Mouse (Mus musculus): ENCODE measurements around the gene Asb4. TPM values are rescaled to one million over a fixed set of nuclear protein-coding genes. Genes with fewer than 3 reads are reported as not detected.

Asb4 gene
- polyA plus RNA-seq, 1 experiment from 2014 or later, result 17.6 TPM

GRCm38 (mm10) chr6:5379781-5380623 is 3.2 kb upstream of the Asb4 start:
- Histone ChIP-seq H3K27me3 (no peaks in the 10 kb centered on the region), H3K9me3 (no peaks in the 10 kb centered on the region), H3K4me3 (replicated peaks) (peak overlapping the region; percentile 21), H3K27ac (peak overlapping the region; percentile 91), H3K36me3 (no peaks in the 10 kb centered on the region), H3K9ac (replicated peaks) (peak overlapping the region; percentile 40), H3K4me1 (replicated peaks) (peaks cover 55% of the 10 kb centered on the region), H3K4me2 (replicated peaks) (peak overlapping the region; percentile 50)
- WGBS, result 6% methylated on average over 22 of the region's 22 CpGs
- peak; percentile 61 for ATAC-seq

- Histone ChIP-seq H3K4me1 (replicated peaks) (peaks cover 59% of the 10 kb centered on the region), H3K4me3 (replicated peaks) (peak overlapping the region; percentile 21; the same call in 1 of the 2 replicates), H3K27me3 (no peaks in the 10 kb centered on the region), H3K9ac (replicated peaks) (peak overlapping the region; percentile 40), H3K4me2 (replicated peaks) (peak overlapping the region; percentile 50), H3K9me3 (no peaks in the 10 kb centered on the region), H3K27ac (peak overlapping the region; percentile 91), H3K36me3 (no peaks in the 10 kb centered on the region)
- peak; percentile 80 for ATAC-seq
- under 1% methylated on average over 9 of the region's 9 CpGs for WGBS
Observed at GRCm38 (mm10) chr6:5380624-5381252, 2.4 kb upstream of the Asb4 start.

GRCm38 (mm10) chr6:5381918-5382582 is 1.1 kb upstream of the Asb4 start:
- H3K4me2 ChIP-seq (replicated peaks), result no peak overlapping the region
- H3K4me3 ChIP-seq (replicated peaks), result no peak overlapping the region
- peaks cover 59% of the 10 kb centered on the region for H3K4me1 ChIP-seq (replicated peaks)
- ATAC-seq, result no peak
- H3K9ac ChIP-seq (replicated peaks), result 0 out of 2 replicates have a peak overlapping the region, but pooled peaks have one; percentile 8
- no peaks in the 10 kb centered on the region for H3K9me3 ChIP-seq
- no peaks in the 10 kb centered on the region for H3K36me3 ChIP-seq
- 34% methylated on average over 13 of the region's 13 CpGs for WGBS
- H3K27me3 ChIP-seq, result no peaks in the 10 kb centered on the region
- H3K27ac ChIP-seq, result peak overlapping the region; percentile 91

- peaks cover 59% of the 10 kb centered on the region for H3K4me1 ChIP-seq (replicated peaks)
- WGBS, result under 1% methylated on average over 16 of the region's 16 CpGs
Observed at GRCm38 (mm10) chr6:5382583-5383215, 487 bp upstream of the Asb4 start.

GRCm38 (mm10) chr6:5384178-5384490 is 948 bp downstream of the Asb4 start:
- Histone ChIP-seq H3K4me2 (replicated peaks) (peak overlapping the region; percentile 45), H3K36me3 (no peaks in the 10 kb centered on the region), H3K9me3 (no peaks in the 10 kb centered on the region), H3K4me3 (replicated peaks) (peak overlapping the region; percentile 20), H3K27ac (peak overlapping the region; percentile 91), H3K4me1 (replicated peaks) (peaks cover 57% of the 10 kb centered on the region), H3K27me3 (peaks cover 3% of the 10 kb centered on the region; the same call in 1 of the 2 replicates), H3K9ac (replicated peaks) (peak overlapping the region; percentile 61; the same call in 1 of the 2 replicates)
- WGBS, result under 1% methylated on average over 11 of the region's 11 CpGs
- no peak for ATAC-seq

More at GRCm38 (mm10) chr6:5382583-5383215, 487 bp upstream of the Asb4 start:
- Histone ChIP-seq H3K36me3 (no peaks in the 10 kb centered on the region), H3K27me3 (0 out of 2 replicates have a peak, but pooled peaks cover under 1% of the 10 kb centered on the region), H3K9ac (replicated peaks) (peak overlapping the region; percentile 61), H3K27ac (peak overlapping the region; percentile 91), H3K4me2 (replicated peaks) (peak overlapping the region; percentile 45), H3K4me3 (replicated peaks) (peak overlapping the region; percentile 20), H3K9me3 (no peaks in the 10 kb centered on the region)
- ATAC-seq, result peak; percentile 32

GRCm38 (mm10) chr6:5385161-5385640 is 2.0 kb downstream of the Asb4 start:
- 16% methylated on average over 7 of the region's 7 CpGs for WGBS
- no peak overlapping the region for H3K4me2 ChIP-seq (replicated peaks)
- H3K4me1 ChIP-seq (replicated peaks), result peaks cover 48% of the 10 kb centered on the region
- no peak overlapping the region for H3K27ac ChIP-seq
- no peak overlapping the region for H3K9ac ChIP-seq (replicated peaks)
- no peaks in the 10 kb centered on the region for H3K9me3 ChIP-seq
- H3K4me3 ChIP-seq (replicated peaks), result no peak overlapping the region
- H3K27me3 ChIP-seq, result peaks cover 3% of the 10 kb centered on the region; the same call in 1 of the 2 replicates
- ATAC-seq, result no peak
- no peaks in the 10 kb centered on the region for H3K36me3 ChIP-seq

- H3K4me3 ChIP-seq (replicated peaks), result no peak overlapping the region
- no peak for ATAC-seq
- H3K4me1 ChIP-seq (replicated peaks), result peaks cover 44% of the 10 kb centered on the region
- H3K4me2 ChIP-seq (replicated peaks), result no peak overlapping the region
- no peak overlapping the region for H3K27ac ChIP-seq
- H3K36me3 ChIP-seq, result no peaks in the 10 kb centered on the region
- WGBS, result 90% methylated on average over 4 of the region's 4 CpGs
- no peak overlapping the region for H3K9ac ChIP-seq (replicated peaks)
- peaks cover 3% of the 10 kb centered on the region; the same call in 1 of the 2 replicates for H3K27me3 ChIP-seq
- H3K9me3 ChIP-seq, result no peaks in the 10 kb centered on the region
Observed at GRCm38 (mm10) chr6:5386486-5386885, 3.3 kb downstream of the Asb4 start.

GRCm38 (mm10) chr6:5387396-5387795 is 4.2 kb downstream of the Asb4 start:
- no peak overlapping the region for H3K4me3 ChIP-seq (replicated peaks)
- WGBS, result 16% methylated on average over 2 of the region's 2 CpGs

GRCm38 (mm10) chr6:5390298-5390697 is 7.1 kb downstream of the Asb4 start:
- H3K36me3 ChIP-seq, result no peaks in the 10 kb centered on the region
- peak overlapping the region; percentile 44 for H3K9ac ChIP-seq (replicated peaks)
- H3K27me3 ChIP-seq, result peaks cover 24% of the 10 kb centered on the region
- H3K4me3 ChIP-seq (replicated peaks), result peak overlapping the region; percentile 31
- no peak for ATAC-seq
- no peak overlapping the region for H3K27ac ChIP-seq
- WGBS, result 6% methylated on average over 11 of the region's 11 CpGs
- no peaks in the 10 kb centered on the region for H3K9me3 ChIP-seq
- peak overlapping the region; percentile 51 for H3K4me2 ChIP-seq (replicated peaks)
- H3K4me1 ChIP-seq (replicated peaks), result peaks cover 16% of the 10 kb centered on the region

More at GRCm38 (mm10) chr6:5387396-5387795, 4.2 kb downstream of the Asb4 start:
- ATAC-seq, result no peak
- Histone ChIP-seq H3K9ac (replicated peaks) (no peak overlapping the region), H3K27ac (no peak overlapping the region), H3K4me2 (replicated peaks) (no peak overlapping the region), H3K36me3 (no peaks in the 10 kb centered on the region), H3K4me1 (replicated peaks) (peaks cover 36% of the 10 kb centered on the region), H3K9me3 (no peaks in the 10 kb centered on the region), H3K27me3 (peaks cover 8% of the 10 kb centered on the region)

- H3K4me2 ChIP-seq (replicated peaks), result peak overlapping the region; percentile 51
- H3K27me3 ChIP-seq, result peaks cover 26% of the 10 kb centered on the region
- no peak for ATAC-seq
- H3K4me1 ChIP-seq (replicated peaks), result peaks cover 15% of the 10 kb centered on the region
- H3K4me3 ChIP-seq (replicated peaks), result peak overlapping the region; percentile 25
- H3K27ac ChIP-seq, result peak overlapping the region; percentile 5; the same call in 1 of the 2 replicates
- H3K9ac ChIP-seq (replicated peaks), result 0 out of 2 replicates have a peak overlapping the region, but pooled peaks have one; percentile 39
- no peaks in the 10 kb centered on the region for H3K9me3 ChIP-seq
- no peaks in the 10 kb centered on the region for H3K36me3 ChIP-seq
- WGBS, result 8% methylated on average over 10 of the region's 10 CpGs
Observed at GRCm38 (mm10) chr6:5390952-5391351, 7.8 kb downstream of the Asb4 start.

- no peak overlapping the region for H3K9ac ChIP-seq (replicated peaks)
- H3K4me3 ChIP-seq (replicated peaks), result no peak overlapping the region
- no peak overlapping the region for H3K4me2 ChIP-seq (replicated peaks)
- 4% methylated on average over 4 of the region's 4 CpGs for WGBS
- peak; percentile 37; the same call in 1 of the 2 replicates for ATAC-seq
- H3K9me3 ChIP-seq, result no peaks in the 10 kb centered on the region
- peaks cover 15% of the 10 kb centered on the region for H3K4me1 ChIP-seq (replicated peaks)
- H3K27me3 ChIP-seq, result peaks cover 33% of the 10 kb centered on the region
- no peak overlapping the region for H3K27ac ChIP-seq
- H3K36me3 ChIP-seq, result no peaks in the 10 kb centered on the region
Observed at GRCm38 (mm10) chr6:5394971-5395370, 11.8 kb downstream of the Asb4 start.
